Mouse (Mus musculus) frontal cortex, postnatal 10 days (tissue): ENCODE data around the gene Oxld1.
A peak's percentile ranks its signal among the peaks of the same experiment; 100 is the strongest.

Experiments used
- DNase-seq, 2 experiments: peaks; one replicate each; pipeline ENCODE4 v3.0.0; 2022; ENCODE audit warnings: low spot score in 2 of 2, mixed read lengths in 1 of 2

The Oxld1 gene

DNA sequence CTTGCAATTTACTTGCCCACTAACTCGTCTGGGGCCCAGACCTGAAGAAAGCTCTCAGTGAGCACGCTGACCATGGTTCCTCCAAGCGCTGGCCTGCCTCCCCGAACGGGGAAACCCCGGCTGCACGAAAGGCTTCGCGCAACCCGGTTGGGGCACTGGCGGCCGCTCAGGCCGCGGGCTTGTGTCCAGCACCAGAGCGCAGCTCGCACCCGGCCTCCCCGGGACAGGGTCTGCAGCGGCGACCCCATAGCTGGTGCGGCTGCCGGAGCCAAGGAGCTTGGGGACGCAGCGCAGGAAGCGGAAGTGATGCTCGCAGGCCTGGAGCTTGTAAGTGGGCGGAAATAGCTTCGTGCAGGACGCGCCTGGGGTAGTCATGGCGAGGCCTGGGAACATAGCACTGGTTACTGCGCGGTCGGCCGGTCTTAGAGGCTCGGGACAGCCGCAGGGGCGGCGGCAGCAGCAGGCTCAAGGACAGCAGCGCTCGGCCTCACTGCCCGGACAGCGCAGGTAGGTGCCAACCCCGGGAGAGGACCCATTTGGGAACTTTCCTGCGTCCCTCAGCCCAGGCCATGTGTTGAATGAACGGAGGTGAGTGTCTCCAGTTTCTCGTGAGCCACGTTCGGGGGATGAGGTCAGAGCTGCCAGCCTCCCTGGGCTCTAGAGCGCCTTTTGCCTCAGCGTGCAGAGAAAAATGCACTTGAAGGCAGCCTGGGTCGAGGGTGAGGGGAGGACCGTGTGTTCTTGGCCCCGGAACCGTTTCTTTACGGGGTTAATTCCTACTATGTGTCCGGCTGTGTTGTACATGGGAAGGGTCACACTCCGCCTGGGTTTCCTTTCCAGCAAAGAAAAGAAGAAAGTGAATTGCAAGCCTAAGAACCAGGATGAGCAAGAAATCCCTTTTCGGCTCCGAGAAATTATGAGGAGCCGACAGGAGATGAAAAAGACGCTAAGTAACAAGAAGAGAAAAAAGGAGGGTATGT is at the start of gene Oxld1, which contains the start of gene Ccdc137:
TSS of gene Oxld1 (minus strand) at position 297 of the 980 bp plus-strand sequence.
TSS of gene Ccdc137 (plus strand) at position 344 of the 980 bp plus-strand sequence.
- peak; percentile 39 to 75 for DNase-seq

DNA sequence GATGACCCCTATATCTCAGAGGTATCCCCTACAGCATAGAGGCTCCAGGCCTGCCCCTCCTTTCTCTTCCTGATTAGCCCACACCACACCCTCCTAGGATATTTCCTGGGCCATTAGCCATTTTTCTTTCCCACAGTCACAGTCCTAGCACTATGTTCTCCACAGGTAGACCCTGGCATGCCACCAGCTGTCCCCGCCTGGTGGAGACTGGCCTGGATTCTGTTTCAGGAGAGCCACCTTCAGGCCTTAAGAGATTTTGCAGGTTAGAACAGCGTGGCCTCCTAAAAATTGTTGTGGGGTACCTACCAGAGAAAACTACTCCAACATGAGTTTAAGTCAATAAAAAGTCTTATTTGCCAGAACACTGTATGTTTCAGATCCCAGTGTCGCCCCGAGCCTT is 49.0 kb upstream of the Oxld1 start:
- no peak for DNase-seq

DNA sequence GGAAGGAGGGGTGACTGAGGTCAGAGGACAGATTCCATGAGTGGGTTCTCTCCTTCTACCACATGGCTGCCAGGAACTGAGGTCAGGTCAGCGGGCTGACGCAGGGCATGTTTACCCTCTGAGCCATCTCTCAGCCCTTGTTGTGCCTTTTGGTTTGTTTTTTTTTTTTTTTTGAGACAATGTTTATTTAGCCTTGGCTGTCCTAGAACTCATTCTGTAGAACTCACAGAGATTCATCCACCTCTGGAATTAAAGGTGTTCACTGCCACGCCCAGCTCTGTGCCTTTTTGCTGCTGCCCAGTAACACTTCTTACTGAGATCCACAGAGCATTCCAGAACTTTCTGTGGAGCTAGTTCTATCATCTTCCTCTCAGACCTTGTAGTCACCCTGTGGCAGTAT is 47.8 kb upstream of the Oxld1 start:
- no peak for DNase-seq

DNA sequence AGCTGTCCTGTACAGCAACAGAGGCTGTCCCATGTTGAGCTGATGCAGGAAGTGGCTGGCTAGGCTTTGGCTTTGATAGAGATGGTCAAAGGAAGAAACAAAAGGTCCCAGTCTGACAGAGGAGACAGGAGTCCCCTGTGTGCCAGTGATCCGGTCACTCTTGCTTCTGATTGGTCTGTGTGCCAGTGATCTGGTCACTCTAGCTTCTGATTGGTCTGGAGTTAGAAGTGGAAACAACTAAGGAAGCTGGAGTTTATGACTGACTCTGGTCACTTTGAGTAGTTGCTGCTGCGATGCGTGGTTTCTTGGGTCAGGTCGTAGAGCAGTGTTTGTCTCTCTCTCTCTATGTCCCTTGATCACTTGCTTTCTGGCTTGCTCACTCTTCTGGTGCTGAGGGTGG is 43.8 kb upstream of the Oxld1 start:
- no peak for DNase-seq

DNA sequence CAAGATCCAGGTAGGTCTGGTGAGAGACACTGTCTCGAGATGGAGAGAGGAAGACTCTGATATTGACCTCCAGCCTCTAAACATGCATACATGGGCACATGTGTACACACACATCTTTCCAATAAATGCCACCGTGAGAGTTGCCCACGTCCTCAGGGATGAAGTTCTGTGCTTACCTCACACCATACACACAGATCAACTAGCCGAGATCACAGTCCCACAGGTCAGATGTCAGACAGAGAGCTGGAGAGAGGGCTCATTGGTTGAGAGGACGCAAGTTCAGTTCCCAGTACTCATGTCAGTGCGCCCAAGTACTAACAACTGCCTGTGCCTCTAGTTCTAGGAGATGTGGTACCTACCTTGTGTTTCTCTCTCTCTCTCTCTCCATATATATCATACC is 43.1 kb upstream of the Oxld1 start:
- DNase-seq, result no peak

DNA sequence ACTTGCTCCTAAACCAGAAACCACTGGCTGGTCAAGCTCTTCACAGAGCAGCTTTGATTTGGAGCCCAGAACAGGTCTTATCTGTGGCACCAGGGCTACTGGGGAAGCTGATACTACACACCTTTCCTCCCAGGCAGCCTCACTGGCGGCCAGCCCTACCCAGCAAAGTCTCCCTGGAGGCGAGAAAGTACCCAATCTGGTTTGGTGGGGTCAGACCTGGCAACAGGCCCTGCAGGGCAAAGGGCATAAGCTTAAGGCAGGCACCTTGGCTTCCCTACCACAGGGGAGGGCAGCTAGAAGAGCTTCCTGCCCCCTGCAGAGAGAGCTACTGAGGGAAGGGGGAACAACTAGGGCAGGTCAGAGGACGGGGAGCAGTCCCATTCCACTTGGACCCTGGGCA is 42.5 kb upstream of the Oxld1 start:
- DNase-seq, result no peak

DNA sequence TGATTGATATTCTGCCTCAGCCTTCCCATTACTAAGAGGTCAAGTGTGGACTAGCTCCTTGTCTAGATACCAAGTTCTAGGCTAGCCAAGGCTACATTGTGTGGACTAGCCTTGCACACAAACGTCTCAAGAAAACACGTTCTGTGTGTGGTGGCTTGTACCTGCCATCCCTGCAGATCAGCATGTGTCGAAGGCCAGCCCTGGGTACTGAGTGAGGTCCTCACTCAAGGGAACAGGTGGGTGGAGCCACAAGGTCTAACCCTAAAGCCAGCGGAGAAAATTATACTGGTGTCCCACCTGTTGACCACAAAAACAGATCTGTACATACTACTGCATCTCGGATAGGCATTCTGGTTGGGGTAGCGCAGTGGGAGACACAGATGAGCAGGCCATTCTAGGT is 42.0 kb upstream of the Oxld1 start:
- no peak for DNase-seq

DNA sequence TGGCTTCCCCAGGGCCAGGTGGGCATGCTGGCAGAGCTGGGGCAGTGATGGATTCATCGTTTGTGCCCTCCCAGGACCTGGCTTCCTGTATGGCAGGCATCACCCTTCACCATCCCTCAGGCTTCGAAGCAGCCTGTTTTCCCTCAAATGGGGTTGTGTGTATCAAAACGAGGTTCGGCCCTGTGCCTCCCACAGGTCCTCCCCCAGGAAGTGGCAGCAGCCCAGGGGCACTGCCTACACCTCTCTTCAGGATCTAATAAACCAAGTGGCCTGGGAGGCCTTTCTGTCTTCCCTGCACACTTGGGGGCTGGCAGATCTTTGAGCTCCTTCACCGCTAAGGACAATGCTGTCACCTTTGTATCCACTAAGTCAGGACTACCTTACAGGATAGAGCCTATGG is 41.0 kb upstream of the Oxld1 start:
- DNase-seq, result no peak

DNA sequence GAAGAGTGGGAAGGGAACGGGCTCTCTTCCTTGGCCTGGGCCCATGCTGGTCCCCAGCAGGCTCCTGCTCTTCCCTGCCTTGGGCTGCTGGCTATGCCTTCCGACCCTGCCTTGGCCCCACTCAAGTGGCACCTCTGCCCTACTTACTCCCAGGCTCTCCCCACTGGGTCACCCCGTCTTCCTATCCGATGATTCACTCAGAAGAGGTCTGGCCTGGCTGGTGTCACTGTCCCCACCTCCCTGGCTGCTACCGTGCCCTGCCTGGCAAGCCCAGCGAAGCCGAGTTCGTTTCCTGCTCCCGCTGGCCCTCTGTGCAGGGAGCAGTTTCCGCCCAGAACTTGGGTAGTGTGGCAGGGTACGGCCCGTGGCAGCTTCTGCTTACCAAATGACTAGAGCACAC is 40.4 kb upstream of the Oxld1 start:
- DNase-seq, result no peak

DNA sequence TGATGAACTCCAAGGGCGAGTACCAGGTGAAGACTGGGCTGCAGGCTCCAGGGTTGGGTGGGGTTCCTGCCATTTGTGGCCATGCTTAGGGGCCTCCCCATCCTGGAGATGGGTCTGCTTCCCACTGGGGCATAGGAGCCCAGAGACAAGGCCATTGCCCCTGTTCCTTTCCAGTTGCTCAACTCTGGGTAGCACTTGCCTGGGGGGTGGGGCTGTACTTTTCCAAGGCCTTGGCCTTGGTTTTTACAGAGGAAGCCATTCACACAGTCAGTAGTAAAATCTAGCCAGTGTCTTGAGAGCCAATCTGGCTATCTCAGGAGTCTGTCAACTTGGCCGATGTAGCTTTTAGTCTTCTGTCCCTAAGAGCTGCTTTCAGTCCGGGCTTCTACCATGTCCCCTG is 39.6 kb upstream of the Oxld1 start:
- no peak for DNase-seq

DNA sequence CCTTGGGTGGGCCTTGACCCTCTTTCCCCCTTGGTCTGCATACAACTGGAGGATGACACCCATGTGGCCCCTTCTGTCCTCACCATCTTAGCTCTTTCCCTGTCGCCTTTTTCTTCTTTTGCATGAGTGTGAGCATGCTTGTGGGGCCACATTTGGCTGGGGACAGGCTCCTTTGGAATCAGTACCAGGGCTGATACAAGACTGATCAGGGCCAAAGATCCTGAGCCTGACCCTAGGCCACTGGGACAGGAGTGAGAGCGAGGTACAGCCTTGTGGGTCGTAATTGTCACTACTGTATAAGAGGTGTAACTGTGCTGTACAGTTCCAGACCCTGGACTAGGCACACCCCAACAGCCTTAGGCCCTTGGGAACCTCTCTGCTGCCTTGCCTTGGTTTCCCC is 36.0 kb upstream of the Oxld1 start:
- no peak for DNase-seq

DNA sequence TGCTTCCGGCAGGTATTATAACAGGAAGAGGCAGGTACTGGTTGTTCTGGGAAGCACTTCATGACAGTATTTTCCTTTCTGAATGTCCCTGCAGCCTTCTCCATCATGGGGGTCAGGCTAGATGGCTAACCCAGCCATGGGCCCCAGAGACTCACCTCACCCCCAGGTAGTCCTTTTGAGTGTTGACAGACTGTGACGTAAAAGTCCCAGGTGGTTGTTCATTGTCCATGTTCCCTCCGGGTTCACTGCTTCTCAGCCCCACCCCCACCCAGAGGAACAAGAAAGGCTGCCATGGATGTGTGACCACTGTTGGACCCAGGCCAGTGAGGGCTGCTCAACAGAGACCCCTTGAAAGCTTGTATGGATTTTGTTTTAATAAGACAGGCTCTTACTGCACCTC is 35.5 kb upstream of the Oxld1 start:
- no peak for DNase-seq

DNA sequence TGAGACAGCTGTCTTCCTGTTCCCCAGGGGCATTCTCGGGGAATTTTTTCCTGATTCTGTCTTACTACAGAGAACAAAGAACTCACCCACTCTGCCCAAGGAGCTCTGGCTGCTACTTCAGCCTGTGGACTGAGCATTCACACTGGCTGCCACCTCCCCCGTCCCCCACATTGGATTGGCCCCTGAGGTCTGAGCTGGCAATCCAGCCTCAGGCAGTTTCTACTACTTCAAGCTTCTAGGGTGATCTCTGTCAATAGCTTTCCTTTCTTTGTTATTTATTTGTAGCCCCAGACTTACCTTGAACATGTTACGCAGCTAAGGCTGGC is 35.0 kb upstream of the Oxld1 start:
- DNase-seq, result no peak

DNA sequence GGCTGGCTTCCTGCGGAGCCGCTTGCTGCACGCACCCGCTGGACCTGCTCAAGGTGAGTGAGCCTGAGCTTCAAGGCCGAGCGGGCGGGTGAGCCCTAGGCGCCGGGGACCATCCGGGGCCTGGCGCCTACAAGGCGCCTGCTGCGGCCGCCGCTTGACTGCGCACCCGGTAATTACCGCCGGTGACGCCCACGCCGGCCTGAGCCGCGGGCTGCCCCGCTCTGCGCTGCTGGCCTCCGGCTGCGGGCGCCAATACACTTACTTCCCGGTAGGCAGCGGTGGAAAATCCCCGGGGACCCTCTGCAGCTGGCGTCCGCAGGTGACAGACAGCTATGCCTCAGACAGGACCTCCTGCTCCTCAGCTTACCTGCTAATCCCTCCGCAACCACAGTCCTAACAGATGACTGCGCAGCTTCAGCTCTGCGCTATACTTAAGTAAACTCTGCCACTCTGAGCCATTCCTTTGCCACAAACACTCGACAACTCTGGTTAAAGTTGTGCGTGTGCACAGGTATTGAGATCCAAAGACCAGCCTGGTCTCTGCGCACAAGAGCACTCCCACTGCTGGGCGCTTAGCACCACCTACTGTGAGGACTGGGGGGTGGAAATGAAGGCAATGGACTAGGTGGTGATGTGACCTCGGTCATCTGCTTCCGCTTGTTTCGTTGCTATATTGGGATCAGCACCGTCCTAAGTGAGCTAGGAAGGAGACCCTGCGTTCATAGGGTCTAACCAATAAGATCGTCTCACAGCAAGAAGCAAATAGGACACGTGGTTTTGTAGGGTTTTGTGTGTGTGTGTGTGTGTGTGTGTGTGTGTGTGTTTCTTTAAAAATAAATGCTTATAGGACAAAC is 34.4 kb upstream of the Oxld1 start:
- no peak for DNase-seq

DNA sequence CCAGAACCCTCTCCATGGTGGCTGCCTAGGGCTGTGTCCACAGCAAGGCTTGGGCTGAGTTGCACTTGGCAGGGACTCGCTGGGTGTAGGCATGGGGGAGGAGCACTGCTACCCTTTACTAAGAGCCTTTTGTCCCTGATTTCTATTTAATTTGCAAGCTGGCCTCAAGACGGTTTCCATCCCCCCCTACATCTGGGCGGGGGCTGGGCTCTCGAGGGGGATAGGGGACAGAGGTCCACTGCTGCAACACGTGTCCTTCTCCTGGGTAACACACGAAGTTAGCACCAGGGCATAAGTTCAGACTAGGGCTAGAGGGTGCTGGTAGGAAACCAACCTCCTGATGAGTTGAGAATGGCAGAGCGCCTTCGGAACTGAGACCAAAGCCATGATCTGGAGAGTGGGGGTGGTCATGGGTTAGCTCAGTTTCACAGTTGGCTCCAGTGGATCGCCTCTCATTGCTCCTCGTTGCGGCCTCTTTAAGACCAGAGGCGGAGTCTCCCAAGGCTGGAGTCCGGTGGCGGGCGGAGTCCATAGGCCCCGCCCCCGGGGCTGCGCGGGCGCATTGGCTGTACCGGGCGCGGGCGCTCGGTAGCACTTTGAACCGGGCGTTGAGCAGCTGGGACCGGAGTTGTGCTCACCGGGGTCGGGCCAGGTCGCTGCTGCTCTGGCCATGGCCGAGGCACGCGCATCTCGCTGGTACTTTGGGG is 33.6 kb upstream of the Oxld1 start, which contains the start of gene Slc25a10:
TSS of gene Slc25a10 (plus strand) at position 524 of the 707 bp plus-strand sequence.
- DNase-seq, result peak; percentile 80 to 85

DNA sequence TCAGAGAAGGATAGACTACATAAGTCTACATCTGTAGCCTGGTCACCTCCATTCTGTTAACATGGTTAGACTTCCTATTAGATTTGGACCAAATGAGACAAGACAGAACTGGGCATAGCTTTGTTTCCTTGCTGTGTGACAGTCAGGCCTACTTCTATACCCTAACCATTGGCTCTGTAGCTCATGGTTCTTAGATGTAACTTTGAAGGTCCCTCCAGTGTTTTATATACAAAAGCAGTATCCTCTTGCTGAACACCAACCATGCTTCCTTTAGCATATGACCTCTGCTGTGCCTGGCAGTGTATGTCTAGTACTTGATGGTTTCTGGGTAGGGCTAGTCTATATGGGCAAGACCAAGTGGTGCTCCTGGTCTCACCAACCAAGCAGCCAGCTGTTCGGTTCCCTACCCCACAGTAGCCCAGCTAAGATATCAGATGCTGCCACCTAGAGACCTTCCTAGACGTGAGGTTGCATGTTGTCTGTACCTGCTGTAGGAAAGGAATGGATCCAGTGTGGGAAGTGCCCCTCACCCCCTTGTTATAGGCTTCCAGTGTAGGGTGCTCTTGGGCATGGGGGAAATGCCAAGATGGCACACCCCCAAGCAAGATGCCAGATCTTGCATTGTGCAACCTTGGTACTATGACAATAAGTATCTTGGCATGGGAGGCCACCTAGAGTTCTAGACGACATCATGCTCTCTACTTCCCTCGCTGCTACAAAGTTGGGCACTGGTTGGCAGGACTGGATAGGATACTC is 32.6 kb upstream of the Oxld1 start:
- DNase-seq, result no peak

DNA sequence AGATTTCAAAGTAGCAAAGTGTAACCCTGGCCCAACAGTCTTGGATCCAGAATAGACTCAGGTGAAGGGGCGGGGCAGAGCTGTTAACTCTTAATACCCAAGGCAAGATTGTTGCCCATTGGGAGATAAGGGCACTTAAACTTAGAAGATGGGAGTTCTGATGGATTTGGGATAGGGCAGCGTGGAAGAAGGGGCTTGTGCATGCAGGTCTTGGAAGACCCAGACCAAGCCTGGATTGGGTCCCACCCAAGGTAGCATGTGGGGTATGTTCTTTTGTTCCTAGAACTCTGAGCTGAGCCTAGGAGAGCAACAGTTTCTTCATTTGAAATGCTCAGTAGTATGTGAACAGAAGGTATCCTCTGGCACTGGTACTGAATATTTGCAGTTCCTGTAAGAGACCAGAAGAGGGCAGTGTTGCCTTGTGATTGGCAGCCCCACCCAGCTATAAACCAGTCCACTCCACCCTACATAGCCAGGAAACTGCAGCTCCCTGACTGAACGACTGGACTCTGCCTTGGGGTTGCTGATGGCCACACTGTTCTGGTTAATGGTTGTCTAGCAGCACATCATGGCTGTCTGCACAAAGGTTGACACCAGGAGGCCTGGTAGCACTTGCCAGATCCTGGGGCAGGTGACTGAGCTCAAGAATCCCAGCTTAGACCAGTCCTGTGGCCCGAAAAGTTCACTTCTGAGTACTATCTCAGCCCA is 31.3 kb upstream of the Oxld1 start:
- peak; percentile 49 to 54 for DNase-seq

DNA sequence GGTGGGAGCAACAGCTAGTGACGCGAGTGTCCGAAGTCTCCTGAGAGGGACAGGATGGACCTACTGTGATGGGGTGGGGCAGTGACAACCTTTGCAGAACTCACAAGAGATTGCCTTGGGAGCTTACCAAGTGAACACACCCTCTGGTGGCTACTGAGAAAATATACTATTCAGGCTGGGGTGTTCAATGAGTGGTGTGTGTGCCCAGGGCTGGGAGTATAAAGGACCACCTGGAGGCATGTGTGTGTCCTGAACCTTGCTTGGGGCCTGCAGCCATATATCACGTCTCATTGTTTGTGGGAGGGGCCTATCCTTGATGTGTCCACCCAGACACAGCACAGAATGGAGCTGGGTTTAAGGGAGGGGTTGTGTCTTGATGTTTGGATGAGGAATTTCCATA is 30.6 kb upstream of the Oxld1 start:
- DNase-seq, result no peak

DNA sequence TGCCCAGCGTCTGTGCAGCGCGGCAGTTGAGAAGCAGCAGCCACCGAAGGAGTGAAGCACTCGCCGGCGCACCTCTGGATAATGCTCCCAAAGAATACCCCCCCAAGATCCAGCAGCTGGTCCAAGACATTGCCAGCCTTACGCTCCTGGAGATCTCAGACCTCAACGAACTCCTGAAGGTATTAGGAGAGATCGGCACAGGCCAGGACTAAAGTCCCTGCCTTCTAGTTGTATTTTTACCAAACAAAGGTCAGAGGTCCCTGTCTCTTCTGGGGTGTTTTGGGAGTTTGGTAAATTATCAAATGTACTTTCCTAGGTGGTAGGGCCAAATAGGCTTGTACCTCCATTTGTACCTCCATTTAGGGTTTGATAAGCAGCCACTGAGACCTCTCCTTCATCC is 27.4 kb upstream of the Oxld1 start:
- DNase-seq, result no peak

DNA sequence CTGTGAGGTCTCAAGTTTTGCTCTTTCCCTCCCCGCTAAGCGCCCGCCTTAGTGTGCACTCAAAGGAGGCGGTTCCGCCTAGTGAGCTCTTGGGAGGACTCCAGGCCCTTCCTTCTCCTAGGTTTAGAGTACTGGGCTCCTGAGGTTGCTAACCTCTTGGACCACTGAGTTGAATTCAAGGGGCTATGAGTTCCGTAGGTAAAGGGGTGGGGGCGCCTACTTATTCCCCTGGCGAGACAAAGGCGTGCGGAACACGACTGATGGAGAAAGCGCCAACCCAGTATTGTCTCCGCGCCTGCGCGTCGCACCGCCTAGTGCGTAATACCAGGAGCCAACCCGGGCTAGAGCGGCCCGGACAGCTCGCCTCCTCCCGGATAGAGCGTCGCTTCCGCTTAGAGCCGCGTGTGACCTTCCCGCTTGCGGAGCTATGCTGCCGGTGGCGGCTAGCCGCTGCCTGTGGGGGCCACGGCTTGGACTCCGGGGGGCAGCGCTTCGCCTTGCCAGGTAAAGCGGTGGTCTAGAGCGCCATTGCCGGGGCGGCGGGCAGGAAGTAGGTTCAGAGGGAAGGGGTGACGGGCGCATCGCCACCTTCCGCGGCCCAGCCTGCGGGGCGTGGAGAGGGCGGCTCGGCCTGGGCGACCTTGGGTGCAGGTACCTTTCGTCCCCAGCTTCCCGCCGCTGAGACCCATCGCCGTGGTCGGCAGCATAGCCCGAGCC is 26.6 kb upstream of the Oxld1 start, which contains the start of gene Mrpl12:
TSS of gene Mrpl12 (plus strand) at position 349 of the 717 bp plus-strand sequence.
- peak; percentile 83 to 89 for DNase-seq
